Mouse (Mus musculus) ES-E14 (cell line): ENCODE results near the gene 1500009L16Rik.

ENCODE experiments used
- HCFC1 ChIP-seq: IDR thresholded peaks from 2 replicates; pipeline ENCODE4 v1.6.1; 2012; ENCODE audit warnings: low read length, inconsistent platforms, borderline replicate concordance; ENCODE audit not compliant: insufficient read depth
- ZC3H11A ChIP-seq: IDR thresholded peaks from 2 replicates; pipeline ENCODE4 v1.6.1; 2012; ENCODE audit warnings: low read depth, mild to moderate bottlenecking, inconsistent platforms, low read length, borderline replicate concordance
- ZNF384 ChIP-seq: IDR thresholded peaks from 2 replicates; pipeline ENCODE4 v1.6.1; 2012; ENCODE audit warnings: low read depth, low read length, inconsistent platforms

DNA sequence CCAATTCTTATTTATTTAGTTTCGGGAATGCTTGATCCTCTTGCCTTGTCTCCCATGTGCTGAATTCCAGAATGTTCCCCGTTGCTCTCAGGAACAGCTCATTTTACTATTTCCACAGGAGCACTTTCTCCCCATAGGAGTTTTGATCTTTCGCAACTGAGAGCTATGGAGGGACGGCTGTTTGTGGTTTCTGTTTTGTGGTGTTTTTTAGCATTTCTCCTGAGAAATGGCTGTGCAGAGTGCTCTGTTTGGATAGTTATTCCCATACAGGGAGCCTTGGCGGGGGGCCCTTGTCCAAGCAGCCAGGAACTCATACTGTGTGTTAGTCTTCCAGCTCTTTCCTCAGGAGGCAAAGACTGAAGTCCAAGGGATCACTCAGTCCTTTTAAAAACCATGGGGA, 5.2 kb downstream of the 1500009L16Rik start:
- no peak for TF ChIP-seq HCFC1
- no peak for TF ChIP-seq ZNF384
- no peak for TF ChIP-seq ZC3H11A
